Mouse (Mus musculus) forebrain, embryonic 12.5 days (tissue): Measurements from ENCODE around the gene Camkmt. TPM values are rescaled to one million over a fixed set of nuclear protein-coding genes. Genes with fewer than 3 reads are reported as not detected.

Experiments
- ATAC-seq: fragments of 200-750 bp; cut with Nextera tagmentation; 2 replicates; pipeline ENCODE4 v1.8.0; 2017; ENCODE audit warnings: moderate TSS enrichment; ENCODE audit not compliant: low FRiP score
- H3K27ac ChIP-seq: fragments of 300-500 bp; sonication (generic); 2 replicates; pipeline ENCODE4 v1.5.1; 2016; ENCODE audit warnings: mild to moderate bottlenecking
- H3K27me3 ChIP-seq: fragments of 300-500 bp; sonication (generic); 2 replicates; pipeline ENCODE4 v1.6.1; 2016; ENCODE audit warnings: mild to moderate bottlenecking
- H3K36me3 ChIP-seq: fragments of 300-500 bp; sonication (generic); replicated peaks from 2 replicates; pipeline ENCODE4 v1.6.1; 2016; ENCODE audit warnings: mild to moderate bottlenecking
- H3K4me1 ChIP-seq: fragments of 300-500 bp; sonication (generic); 2 replicates; pipeline ENCODE4 v1.6.1; 2016
- H3K4me2 ChIP-seq: fragments of 300-500 bp; sonication (generic); 2 replicates; pipeline ENCODE4 v1.6.1; 2016; ENCODE audit warnings: mild to moderate bottlenecking, moderate library complexity
- H3K4me3 ChIP-seq: fragments of 300-500 bp; sonication (generic); replicated peaks from 2 replicates; pipeline ENCODE4 v1.5.1; 2016; ENCODE audit warnings: mild to moderate bottlenecking
- H3K9ac ChIP-seq: fragments of 300-500 bp; sonication (generic); 2 replicates; pipeline ENCODE4 v1.6.1; 2016; ENCODE audit warnings: mild to moderate bottlenecking
- H3K9me3 ChIP-seq: fragments of 300-500 bp; sonication (generic); 2 replicates; pipeline ENCODE4 v1.6.1; 2016
- whole genome bisulfite sequencing: fragments of 180-500 bp; shearing (Covaris S2); methylation state at CpG from one replicate; pipeline ENCODE4 v1.1.7; 2016; 5-methylcytosine and 5-hydroxymethylcytosine counted together
- polyA plus RNA-seq: library from polyadenylated mRNA; unstranded; fragments of >200 nt; fragmentation: Nextera tagmentation; extraction: Ambion mirVana; gene quantifications from 2 replicates; pipeline ENCODE4 v1.2.1, GENCODE M21; 2016

Camkmt gene
- polyA plus RNA-seq, 1 experiment from 2014 or later = 16.0 TPM

DNA sequence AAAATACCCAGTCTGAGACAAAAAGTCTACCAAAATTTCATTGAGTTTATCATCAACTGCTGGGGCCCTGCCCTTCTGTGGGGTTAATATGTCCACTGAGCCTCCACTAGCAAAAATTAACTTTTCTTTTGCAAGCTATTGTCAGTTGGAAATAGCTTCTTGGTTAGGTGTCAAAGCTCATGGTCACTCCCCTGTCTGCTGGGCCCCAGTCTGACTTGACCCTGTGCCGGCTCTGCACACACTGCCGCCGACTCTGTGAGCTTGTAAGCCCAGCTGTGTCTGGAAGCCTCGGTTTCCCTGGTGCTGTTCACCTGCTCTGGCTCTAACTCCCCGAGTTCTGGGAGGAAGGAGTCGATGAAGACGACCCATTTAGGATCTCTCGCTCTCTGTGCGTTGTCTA, 265.0 kb downstream of the Camkmt start:
- whole genome bisulfite sequencing = 90% methylated on average over 9 of the region's 9 CpGs
- H3K9me3 ChIP-seq = no peaks in the 10 kb centered on the region
- no peak overlapping the region for H3K9ac ChIP-seq
- H3K27ac ChIP-seq = no peak overlapping the region
- H3K4me2 ChIP-seq = no peak overlapping the region
- H3K36me3 ChIP-seq = no peaks in the 10 kb centered on the region
- H3K4me1 ChIP-seq = no peaks in the 10 kb centered on the region
- no peak for ATAC-seq
- H3K27me3 ChIP-seq = 0 out of 2 replicates have a peak, but pooled peaks cover 5% of the 10 kb centered on the region
- no peak overlapping the region for H3K4me3 ChIP-seq

- Histone ChIP-seq H3K4me3 (no peak overlapping the region), H3K9me3 (no peaks in the 10 kb centered on the region), H3K4me1 (peaks cover 13% of the 10 kb centered on the region), H3K4me2 (no peak overlapping the region), H3K36me3 (no peaks in the 10 kb centered on the region), H3K27ac (no peak overlapping the region), H3K27me3 (peaks cover 11% of the 10 kb centered on the region; the same call in 1 of the 2 replicates), H3K9ac (no peak overlapping the region)
- ATAC-seq = no peak
- 89% methylated on average over 7 of the region's 7 CpGs for WGBS
These were observed 270.7 kb downstream of the Camkmt start for GRCm38 (mm10) chr17:85361006-85361405.

- Histone ChIP-seq H3K27ac (no peak overlapping the region), H3K4me2 (no peak overlapping the region), H3K4me1 (peaks cover 20% of the 10 kb centered on the region), H3K27me3 (peaks cover 38% of the 10 kb centered on the region), H3K4me3 (no peak overlapping the region), H3K9ac (no peak overlapping the region), H3K9me3 (no peaks in the 10 kb centered on the region), H3K36me3 (no peaks in the 10 kb centered on the region)
- 96% methylated on average over 5 of the region's 5 CpGs for WGBS
- ATAC-seq = no peak
These were observed 277.0 kb downstream of the Camkmt start for GRCm38 (mm10) chr17:85367319-85367718.

DNA sequence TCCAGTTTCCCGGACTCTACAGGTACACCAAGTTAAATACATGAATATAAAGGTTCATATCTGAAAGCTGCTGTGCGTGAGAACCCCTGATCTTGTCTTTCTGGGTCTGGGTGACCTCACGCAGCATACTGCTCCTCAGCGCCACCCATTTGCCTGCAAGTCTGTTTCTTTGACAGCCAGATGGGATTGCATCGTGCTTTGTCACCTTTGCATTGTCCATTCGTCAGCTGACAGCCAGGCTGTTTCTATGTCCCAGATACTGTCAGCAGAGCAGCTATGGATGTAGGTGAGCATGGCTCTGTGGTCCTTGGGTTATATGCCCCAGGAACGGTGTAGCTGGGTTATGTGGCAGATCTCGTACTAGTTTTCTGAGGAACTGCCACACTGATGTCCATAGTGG, 278.4 kb downstream of the Camkmt start:
- ATAC-seq = no peak
- Histone ChIP-seq H3K9me3 (no peaks in the 10 kb centered on the region), H3K4me3 (no peak overlapping the region), H3K27me3 (peaks cover 41% of the 10 kb centered on the region), H3K27ac (no peak overlapping the region), H3K36me3 (no peaks in the 10 kb centered on the region), H3K9ac (no peak overlapping the region), H3K4me1 (peaks cover 18% of the 10 kb centered on the region), H3K4me2 (no peak overlapping the region)
- WGBS = 80% methylated on average over 8 of the region's 8 CpGs

GRCm38 (mm10) chr17:85372076-85372475, 281.7 kb downstream of the Camkmt start:
- H3K27me3 ChIP-seq = peaks cover 31% of the 10 kb centered on the region
- no peak overlapping the region for H3K27ac ChIP-seq
- no peaks in the 10 kb centered on the region for H3K9me3 ChIP-seq
- WGBS = 91% methylated on average over 13 of the region's 13 CpGs
- no peaks in the 10 kb centered on the region for H3K36me3 ChIP-seq
- H3K4me1 ChIP-seq = peaks cover 23% of the 10 kb centered on the region
- H3K4me2 ChIP-seq = no peak overlapping the region
- H3K4me3 ChIP-seq = no peak overlapping the region
- H3K9ac ChIP-seq = no peak overlapping the region
- ATAC-seq = no peak

GRCm38 (mm10) chr17:85372523-85372922, 282.2 kb downstream of the Camkmt start:
- H3K4me3 ChIP-seq = no peak overlapping the region
- no peaks in the 10 kb centered on the region for H3K9me3 ChIP-seq
- no peak for ATAC-seq
- no peaks in the 10 kb centered on the region for H3K36me3 ChIP-seq
- peaks cover 27% of the 10 kb centered on the region for H3K27me3 ChIP-seq
- no peak overlapping the region for H3K9ac ChIP-seq
- 91% methylated on average over 7 of the region's 7 CpGs for WGBS
- H3K4me1 ChIP-seq = peaks cover 23% of the 10 kb centered on the region
- no peak overlapping the region for H3K4me2 ChIP-seq
- H3K27ac ChIP-seq = no peak overlapping the region

DNA sequence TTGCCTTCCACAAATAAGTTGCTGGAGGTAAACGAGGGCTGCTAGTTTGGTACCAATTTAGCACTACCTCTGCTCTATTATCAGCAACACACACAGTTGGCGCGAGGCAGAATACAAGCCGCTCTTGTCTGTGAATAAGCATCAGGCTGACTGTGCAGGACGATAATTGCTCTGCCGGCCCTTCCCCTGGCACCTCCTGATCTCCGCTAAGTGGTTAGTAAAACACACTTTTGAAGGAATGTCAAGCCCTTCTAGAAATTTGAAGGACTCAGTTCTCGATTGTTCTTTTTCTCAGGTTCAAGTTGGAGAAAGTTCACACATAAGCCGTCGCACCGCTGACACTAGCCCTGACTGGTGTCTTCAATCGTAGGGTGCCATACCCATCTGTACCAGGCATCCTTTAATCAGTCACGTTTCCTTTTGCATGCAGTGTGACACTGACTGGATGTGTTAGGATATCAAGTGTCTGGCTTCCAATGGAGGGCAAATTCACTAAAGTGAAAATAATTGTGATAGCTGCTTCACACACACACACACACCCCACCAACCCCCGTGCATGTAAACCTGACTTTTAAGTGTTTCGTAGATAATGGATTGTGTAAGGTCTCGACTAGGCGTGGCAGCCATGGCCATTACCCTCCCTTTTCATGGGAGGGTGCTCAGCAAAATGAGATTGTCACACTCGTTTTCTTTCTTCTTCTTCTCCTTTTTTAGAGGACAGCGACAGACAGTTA, 283.9 kb downstream of the Camkmt start:
- WGBS = 57% methylated on average over 19 of the region's 19 CpGs
- Histone ChIP-seq H3K4me2 (no peak overlapping the region), H3K4me1 (peaks cover 23% of the 10 kb centered on the region), H3K27ac (no peak overlapping the region), H3K4me3 (no peak overlapping the region), H3K9me3 (no peaks in the 10 kb centered on the region), H3K9ac (no peak overlapping the region), H3K36me3 (no peaks in the 10 kb centered on the region), H3K27me3 (peaks cover 12% of the 10 kb centered on the region; the same call in 1 of the 2 replicates)
- peak; percentile 64 for ATAC-seq

- H3K4me3 ChIP-seq = no peak overlapping the region
- H3K4me2 ChIP-seq = no peak overlapping the region
- no peak for ATAC-seq
- no peak overlapping the region for H3K9ac ChIP-seq
- H3K9me3 ChIP-seq = no peaks in the 10 kb centered on the region
- H3K4me1 ChIP-seq = peaks cover 23% of the 10 kb centered on the region
- H3K27ac ChIP-seq = no peak overlapping the region
- peaks cover 12% of the 10 kb centered on the region; the same call in 1 of the 2 replicates for H3K27me3 ChIP-seq
- WGBS = 73% methylated on average over 8 of the region's 8 CpGs
- no peaks in the 10 kb centered on the region for H3K36me3 ChIP-seq
These were observed 284.5 kb downstream of the Camkmt start for GRCm38 (mm10) chr17:85374834-85375176.

DNA sequence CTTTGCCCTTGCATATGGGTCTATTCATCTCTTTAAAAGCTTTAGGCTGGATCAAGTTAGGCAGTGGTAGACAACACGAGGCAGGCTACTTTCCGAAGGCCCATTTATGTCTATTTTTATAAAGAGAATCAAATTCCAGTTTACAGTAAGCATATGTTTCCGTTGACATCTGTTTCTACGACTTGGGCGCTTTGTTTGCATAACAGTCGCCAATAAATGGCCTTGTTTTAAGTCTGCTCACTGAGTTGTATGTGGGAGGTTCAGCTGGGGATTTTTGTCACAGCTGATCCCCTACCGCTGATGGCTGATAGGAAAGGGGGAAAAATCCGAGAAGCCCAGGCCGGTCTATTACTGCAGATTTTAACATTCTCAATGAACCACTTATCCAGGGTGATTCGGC, 285.2 kb downstream of the Camkmt start:
- no peak overlapping the region for H3K27ac ChIP-seq
- ATAC-seq = no peak
- H3K9ac ChIP-seq = no peak overlapping the region
- H3K27me3 ChIP-seq = peaks cover 10% of the 10 kb centered on the region; the same call in 1 of the 2 replicates
- no peaks in the 10 kb centered on the region for H3K36me3 ChIP-seq
- peaks cover 23% of the 10 kb centered on the region for H3K4me1 ChIP-seq
- 61% methylated on average over 10 of the region's 10 CpGs for WGBS
- no peaks in the 10 kb centered on the region for H3K9me3 ChIP-seq
- no peak overlapping the region for H3K4me2 ChIP-seq
- no peak overlapping the region for H3K4me3 ChIP-seq

GRCm38 (mm10) chr17:85377496-85377895, 287.1 kb downstream of the Camkmt start:
- H3K27ac ChIP-seq = no peak overlapping the region
- H3K9ac ChIP-seq = no peak overlapping the region
- no peak overlapping the region for H3K4me3 ChIP-seq
- 85% methylated on average over 8 of the region's 8 CpGs for WGBS
- H3K4me2 ChIP-seq = no peak overlapping the region
- H3K9me3 ChIP-seq = no peaks in the 10 kb centered on the region
- H3K36me3 ChIP-seq = no peaks in the 10 kb centered on the region
- H3K4me1 ChIP-seq = peaks cover 25% of the 10 kb centered on the region
- H3K27me3 ChIP-seq = 0 out of 2 replicates have a peak, but pooled peaks cover 1% of the 10 kb centered on the region
- no peak for ATAC-seq

DNA sequence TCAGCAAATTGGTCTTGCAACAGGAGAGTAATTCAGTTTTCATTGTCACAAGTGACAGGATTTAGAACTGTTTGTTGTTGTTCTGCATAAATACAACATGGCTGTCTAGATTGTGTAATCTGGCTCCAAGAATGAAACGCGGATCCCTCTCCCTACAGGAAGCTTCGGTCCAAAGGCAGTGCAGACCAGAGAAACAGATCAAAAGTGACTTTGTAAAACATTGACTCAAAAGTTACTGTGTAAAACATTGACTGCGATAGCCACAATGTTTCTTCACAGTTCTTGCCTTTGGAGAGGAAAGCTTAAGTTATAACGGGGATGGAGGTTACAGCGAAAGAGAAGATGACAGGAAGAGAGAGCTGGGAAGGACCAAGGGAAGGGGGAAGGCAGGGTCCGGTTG, 288.7 kb downstream of the Camkmt start:
- H3K27ac ChIP-seq = no peak overlapping the region
- no peak for ATAC-seq
- H3K9me3 ChIP-seq = no peaks in the 10 kb centered on the region
- WGBS = 94% methylated on average over 7 of the region's 7 CpGs
- no peak overlapping the region for H3K4me3 ChIP-seq
- H3K36me3 ChIP-seq = no peaks in the 10 kb centered on the region
- no peak overlapping the region for H3K9ac ChIP-seq
- H3K27me3 ChIP-seq = 0 out of 2 replicates have a peak, but pooled peaks cover 3% of the 10 kb centered on the region
- H3K4me2 ChIP-seq = no peak overlapping the region
- H3K4me1 ChIP-seq = peaks cover 20% of the 10 kb centered on the region

DNA sequence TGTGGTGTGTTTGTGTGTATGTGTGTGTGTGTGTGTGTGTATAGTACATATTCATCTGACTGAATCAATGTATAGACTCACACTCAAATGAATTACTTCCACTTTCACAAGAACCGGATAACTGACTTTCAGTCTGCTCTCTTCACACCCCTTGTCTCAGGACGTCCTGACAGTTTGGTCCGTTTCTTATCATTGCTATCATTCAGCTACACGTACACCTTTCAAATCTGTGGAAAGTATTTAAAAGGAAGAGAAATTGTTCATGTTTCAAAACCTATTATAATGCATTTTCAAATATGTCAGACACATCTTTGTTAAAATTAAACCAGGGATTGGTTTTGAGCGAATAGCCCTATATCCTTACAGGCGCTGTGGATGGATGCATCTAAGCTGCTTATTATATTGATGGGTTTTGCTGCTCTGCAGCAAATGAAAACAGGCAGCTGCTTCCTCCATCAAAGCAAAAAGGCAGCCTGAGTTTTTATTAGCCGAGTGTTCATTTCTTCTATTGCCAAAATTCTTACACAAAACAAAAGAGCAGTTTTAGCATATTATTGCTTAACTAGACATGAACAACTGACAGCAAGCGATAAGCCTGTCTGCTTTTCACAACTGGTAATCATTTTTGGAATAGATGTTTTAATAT, 291.3 kb downstream of the Camkmt start:
- H3K9me3 ChIP-seq = no peaks in the 10 kb centered on the region
- 73% methylated on average over 8 of the region's 8 CpGs for WGBS
- 0 out of 2 replicates have a peak, but pooled peaks cover 2% of the 10 kb centered on the region for H3K4me1 ChIP-seq
- H3K27ac ChIP-seq = no peak overlapping the region
- H3K36me3 ChIP-seq = no peaks in the 10 kb centered on the region
- no peak overlapping the region for H3K4me2 ChIP-seq
- H3K9ac ChIP-seq = no peak overlapping the region
- no peak for ATAC-seq
- no peak overlapping the region for H3K4me3 ChIP-seq
- H3K27me3 ChIP-seq = peaks cover 7% of the 10 kb centered on the region; the same call in 1 of the 2 replicates

- Histone ChIP-seq H3K4me1 (0 out of 2 replicates have a peak, but pooled peaks cover 2% of the 10 kb centered on the region), H3K9me3 (no peaks in the 10 kb centered on the region), H3K27me3 (peaks cover 12% of the 10 kb centered on the region; the same call in 1 of the 2 replicates), H3K27ac (no peak overlapping the region), H3K4me3 (no peak overlapping the region), H3K9ac (no peak overlapping the region), H3K36me3 (no peaks in the 10 kb centered on the region), H3K4me2 (no peak overlapping the region)
- ATAC-seq = no peak
- 78% methylated on average over 4 of the region's 4 CpGs for WGBS
These were observed 292.0 kb downstream of the Camkmt start for GRCm38 (mm10) chr17:85382344-85382743.
